Mouse (Mus musculus) hindbrain, embryonic 13.5 days (tissue): ENCODE data around the gene Wfdc16. TPM values are rescaled to one million over a fixed set of nuclear protein-coding genes. Genes with fewer than 3 reads are reported as not detected.
"Not testable (repeated sequence)": the region's sequence is repeated elsewhere in the genome, so short reads cannot be mapped to it uniquely, and the experiment has no call there.

Experiments
- ATAC-seq: fragments of 200-750 bp; cut with Nextera tagmentation; 2 replicates; pipeline ENCODE4 v1.8.0; 2017; ENCODE audit warnings: moderate TSS enrichment; ENCODE audit not compliant: low FRiP score
- H3K27ac ChIP-seq: fragments of 300-500 bp; sonication (generic); 2 replicates; pipeline ENCODE4 v1.5.1; 2015; ENCODE audit warnings: inconsistent platforms, mild to moderate bottlenecking, moderate library complexity
- H3K27me3 ChIP-seq: fragments of 300-500 bp; sonication (generic); 2 replicates; pipeline ENCODE4 v1.6.1; 2015; ENCODE audit warnings: mild to moderate bottlenecking, inconsistent platforms
- H3K36me3 ChIP-seq: fragments of 300-500 bp; sonication (generic); 2 replicates; pipeline ENCODE4 v1.6.1; 2015; ENCODE audit warnings: mild to moderate bottlenecking, inconsistent platforms
- H3K4me1 ChIP-seq: fragments of 300-500 bp; sonication (generic); replicated peaks from 2 replicates; pipeline ENCODE4 v1.6.1; 2015; ENCODE audit warnings: inconsistent platforms
- H3K4me2 ChIP-seq: fragments of 300-500 bp; sonication (generic); 2 replicates; pipeline ENCODE4 v1.6.1; 2015; ENCODE audit warnings: inconsistent platforms, mild to moderate bottlenecking, moderate library complexity
- H3K4me3 ChIP-seq: fragments of 300-500 bp; sonication (generic); 2 replicates; pipeline ENCODE4 v1.5.1; 2015; ENCODE audit warnings: mild to moderate bottlenecking, inconsistent platforms
- H3K9ac ChIP-seq: fragments of 300-500 bp; sonication (generic); 2 replicates; pipeline ENCODE4 v1.6.1; 2015; ENCODE audit warnings: mild to moderate bottlenecking, inconsistent platforms
- H3K9me3 ChIP-seq: fragments of 300-500 bp; sonication (generic); 2 replicates; pipeline ENCODE4 v1.6.1; 2016; ENCODE audit warnings: inconsistent platforms
- WGBS: fragments of 180-500 bp; shearing (Covaris S2); methylation state at CpG from one replicate; pipeline ENCODE4 v1.1.7; 2015; 5-methylcytosine and 5-hydroxymethylcytosine counted together
- polyA plus RNA-seq: library from polyadenylated mRNA; unstranded; fragments of >200 nt; fragmentation: Nextera tagmentation; extraction: Ambion mirVana; gene quantifications from 2 replicates; pipeline ENCODE4 v1.2.1, GENCODE M21; 2015

Gene Wfdc16
- polyA plus RNA-seq, 1 experiment from 2014 or later = not detected

DNA sequence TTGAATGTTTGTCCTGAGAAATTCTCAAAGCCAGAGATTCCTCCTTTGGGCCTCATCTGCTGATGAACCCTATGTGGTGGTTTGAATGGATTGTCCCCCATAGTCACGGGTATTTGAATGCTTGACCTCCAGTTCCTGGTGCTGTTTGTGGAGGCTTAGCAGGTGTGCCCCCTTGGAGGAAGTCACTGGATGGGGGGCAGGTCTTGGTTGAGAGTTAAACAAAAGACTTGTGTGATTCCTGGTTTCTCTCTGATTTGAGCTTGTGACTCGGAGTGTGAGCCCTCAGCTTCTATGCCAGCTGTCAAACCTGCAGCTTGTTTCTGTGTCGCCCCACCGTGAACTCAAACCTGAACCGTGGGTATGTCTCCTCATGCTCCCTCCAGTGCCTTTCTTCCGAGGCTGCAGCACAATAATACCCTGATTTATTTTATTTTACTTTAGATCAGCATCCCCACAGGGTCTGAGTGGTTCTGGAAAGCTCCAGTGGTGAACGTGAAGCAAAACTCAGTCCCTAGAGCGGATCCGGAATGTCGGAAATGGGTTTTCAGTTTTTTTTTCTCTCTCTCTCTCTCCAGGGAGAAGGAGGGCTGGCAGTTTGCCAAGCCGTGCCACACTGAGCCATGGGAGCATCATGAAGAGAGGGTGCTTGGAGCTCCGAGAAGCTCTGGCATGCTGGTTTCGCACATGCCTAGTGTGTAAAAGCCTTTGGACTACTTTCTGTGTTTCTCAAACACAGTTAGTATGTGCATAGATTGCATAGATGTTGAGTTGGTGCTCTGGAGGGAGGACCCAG lies 3.5 kb upstream of the Wfdc16 start:
- Histone ChIP-seq H3K9me3 (no peaks in the 10 kb centered on the region), H3K4me1 (no peaks in the 10 kb centered on the region), H3K36me3 (no peaks in the 10 kb centered on the region), H3K27me3 (no peaks in the 10 kb centered on the region), H3K4me2 (no peak overlapping the region), H3K27ac (no peak overlapping the region), H3K9ac (no peak overlapping the region), H3K4me3 (no peak overlapping the region)
- 78% methylated on average over 13 of the region's 13 CpGs for WGBS
- no peak for ATAC-seq

DNA sequence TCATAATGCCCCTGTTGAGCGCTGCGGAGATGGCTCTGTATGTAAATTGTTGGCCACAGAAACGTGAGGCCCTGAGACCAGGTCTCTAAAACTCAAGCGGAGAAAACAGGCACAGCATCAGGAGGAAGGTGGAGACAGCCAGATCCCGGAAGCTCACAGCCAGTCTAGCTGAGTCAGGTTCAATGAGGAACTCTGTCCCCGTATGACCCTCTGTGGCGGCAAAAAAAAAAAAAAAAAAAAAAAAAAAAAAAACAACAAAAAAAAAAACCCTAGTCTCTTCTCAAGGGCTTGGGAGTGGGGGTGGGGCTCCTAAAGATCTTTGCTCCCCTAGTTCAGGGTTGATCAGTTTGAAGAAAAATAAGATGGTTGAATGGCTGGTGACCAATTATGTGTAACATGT lies 2.5 kb upstream of the Wfdc16 start:
- WGBS = 68% methylated on average over 7 of the region's 7 CpGs
- no peak overlapping the region for H3K4me2 ChIP-seq
- H3K27me3 ChIP-seq = no peaks in the 10 kb centered on the region
- ATAC-seq = no peak
- H3K4me3 ChIP-seq = no peak overlapping the region
- no peaks in the 10 kb centered on the region for H3K9me3 ChIP-seq
- H3K36me3 ChIP-seq = no peaks in the 10 kb centered on the region
- no peak overlapping the region for H3K9ac ChIP-seq
- no peaks in the 10 kb centered on the region for H3K4me1 ChIP-seq
- no peak overlapping the region for H3K27ac ChIP-seq

DNA sequence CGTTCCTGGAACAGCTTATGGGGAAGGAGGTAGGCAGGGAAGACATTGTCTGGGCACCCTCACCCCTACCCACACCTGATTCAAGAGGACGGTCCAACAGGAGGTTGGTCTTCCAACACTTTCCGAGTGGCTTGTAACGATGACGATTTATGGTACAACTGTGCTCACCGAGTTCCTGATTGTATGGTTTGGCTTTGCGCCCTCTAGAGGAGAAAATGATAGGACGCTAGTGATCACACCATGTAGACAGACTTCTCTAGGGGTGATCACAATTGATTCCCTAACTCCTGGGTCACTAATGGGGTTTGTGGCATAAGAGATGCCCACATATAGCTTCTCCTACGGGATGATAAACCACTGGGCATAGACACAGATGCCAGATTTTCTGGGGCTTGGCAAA lies 3.3 kb downstream of the Wfdc16 start:
- no peaks in the 10 kb centered on the region for H3K27me3 ChIP-seq
- 74% methylated on average over 9 of the region's 9 CpGs for WGBS
- no peaks in the 10 kb centered on the region for H3K36me3 ChIP-seq
- no peaks in the 10 kb centered on the region for H3K4me1 ChIP-seq
- no peak for ATAC-seq
- no peak overlapping the region for H3K27ac ChIP-seq
- no peak overlapping the region for H3K4me2 ChIP-seq
- no peaks in the 10 kb centered on the region for H3K9me3 ChIP-seq
- H3K9ac ChIP-seq = no peak overlapping the region
- no peak overlapping the region for H3K4me3 ChIP-seq

DNA sequence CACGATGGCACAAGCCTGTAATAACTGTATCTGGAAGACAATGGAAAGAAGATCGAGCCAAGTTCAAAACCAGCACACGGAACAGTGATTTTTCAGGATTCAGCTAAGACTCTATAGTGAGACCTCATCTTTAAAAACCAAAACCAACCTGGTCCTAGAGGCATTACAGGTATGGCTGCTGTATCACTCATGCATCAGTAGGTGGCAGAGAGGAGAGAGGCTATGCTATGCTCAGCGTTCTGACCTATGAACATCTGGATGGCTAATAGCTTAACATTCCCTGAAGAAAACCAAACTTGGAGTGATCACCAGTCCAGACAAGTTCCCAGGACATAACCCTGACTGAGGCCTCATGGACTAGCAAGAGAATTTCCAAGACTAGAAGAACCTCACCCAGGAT lies 16.8 kb downstream of the Wfdc16 start:
- no peaks in the 10 kb centered on the region for H3K4me1 ChIP-seq
- no peak overlapping the region for H3K27ac ChIP-seq
- no peaks in the 10 kb centered on the region for H3K9me3 ChIP-seq
- no peak overlapping the region for H3K9ac ChIP-seq
- 84% methylated on average over 4 of the region's 4 CpGs for WGBS
- no peak overlapping the region for H3K4me3 ChIP-seq
- ATAC-seq = no peak
- H3K27me3 ChIP-seq = no peaks in the 10 kb centered on the region
- no peaks in the 10 kb centered on the region for H3K36me3 ChIP-seq
- H3K4me2 ChIP-seq = no peak overlapping the region

DNA sequence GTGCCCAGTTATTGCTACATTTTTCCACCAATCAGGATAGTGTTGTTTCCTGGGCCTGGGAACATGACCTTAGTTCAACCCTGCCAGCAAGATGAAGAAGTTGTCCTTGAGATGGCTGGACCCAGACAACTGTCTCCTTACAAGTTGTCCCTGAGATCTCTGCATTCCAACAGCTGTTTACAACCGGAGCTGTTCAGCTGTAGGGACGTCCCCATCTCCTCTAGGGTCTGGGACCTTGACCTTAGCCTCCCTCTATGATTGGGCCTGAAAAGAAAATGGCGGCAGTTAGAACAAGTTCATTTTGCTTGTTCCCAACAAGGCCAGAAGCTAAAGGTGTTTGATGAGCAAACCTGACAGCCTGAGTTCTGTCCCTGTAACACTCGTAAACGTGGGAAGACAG lies 19.5 kb downstream of the Wfdc16 start:
- no peak overlapping the region for H3K4me3 ChIP-seq
- no peak for ATAC-seq
- no peaks in the 10 kb centered on the region for H3K9me3 ChIP-seq
- H3K9ac ChIP-seq = no peak overlapping the region
- H3K36me3 ChIP-seq = no peaks in the 10 kb centered on the region
- H3K4me1 ChIP-seq = no peaks in the 10 kb centered on the region
- no peaks in the 10 kb centered on the region for H3K27me3 ChIP-seq
- 89% methylated on average over 5 of the region's 5 CpGs for WGBS
- no peak overlapping the region for H3K27ac ChIP-seq
- H3K4me2 ChIP-seq = no peak overlapping the region

DNA sequence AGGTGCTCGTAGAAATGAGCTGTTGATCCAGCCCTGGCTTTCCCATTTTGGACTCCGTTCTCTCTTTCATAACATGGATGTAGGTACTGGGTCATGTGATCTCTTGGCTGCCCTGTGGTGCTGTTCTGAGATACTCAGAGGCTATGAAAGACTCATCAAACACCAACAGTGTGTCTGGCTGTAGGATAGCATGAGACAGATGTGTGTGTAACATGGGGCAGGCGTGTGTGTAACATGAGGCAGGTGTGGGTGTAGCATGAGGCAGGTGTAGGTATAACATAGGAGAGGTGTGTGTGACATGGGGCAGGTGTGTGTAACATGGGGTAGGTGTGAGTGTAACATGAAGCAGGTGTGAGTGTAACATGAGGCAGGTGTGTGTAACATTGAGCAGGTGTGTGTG lies 23.2 kb downstream of the Wfdc16 start:
- Histone ChIP-seq H3K36me3 (no peaks in the 10 kb centered on the region), H3K4me1 (no peaks in the 10 kb centered on the region), H3K4me2 (no peak overlapping the region), H3K9me3 (no peaks in the 10 kb centered on the region), H3K9ac (no peak overlapping the region), H3K4me3 (no peak overlapping the region), H3K27me3 (no peaks in the 10 kb centered on the region), H3K27ac (no peak overlapping the region)
- WGBS = 92% methylated on average over 3 of the region's 3 CpGs
- no peak for ATAC-seq

DNA sequence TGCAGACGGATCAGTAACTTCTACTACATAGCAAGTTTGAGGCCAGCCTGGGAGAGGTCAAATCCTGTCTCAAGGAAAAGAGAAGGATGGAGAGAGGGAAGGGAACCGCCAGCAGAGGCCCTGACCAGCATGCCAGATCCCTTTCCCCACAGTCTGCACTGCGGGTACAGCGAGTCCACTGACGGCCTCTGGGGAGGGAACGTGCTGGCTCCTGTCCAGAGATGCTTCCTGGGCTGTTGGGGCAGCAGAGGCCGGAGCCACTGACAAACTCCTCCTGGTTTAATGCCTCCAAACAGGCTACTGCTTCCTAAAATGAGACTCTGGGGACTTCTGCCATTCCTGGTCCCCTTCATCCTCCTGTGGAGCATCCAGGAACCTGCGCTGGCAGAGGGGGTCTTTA lies 25.1 kb downstream of the Wfdc16 start, which contains the start of the genes Wfdc6b and Wfdc8:
Gene Wfdc6b (plus strand): TSS at position 52 of the 400 bp plus-strand sequence.
Gene Wfdc8 (minus strand): TSS at position 156 of the 400 bp plus-strand sequence.
- H3K4me3 ChIP-seq, H3K27ac ChIP-seq, H3K9me3 ChIP-seq, H3K4me1 ChIP-seq, H3K4me2 ChIP-seq, H3K27me3 ChIP-seq, H3K9ac ChIP-seq, H3K36me3 ChIP-seq, ATAC-seq: not testable (repeated sequence)
- 63% methylated on average over 8 of the region's 8 CpGs for WGBS

DNA sequence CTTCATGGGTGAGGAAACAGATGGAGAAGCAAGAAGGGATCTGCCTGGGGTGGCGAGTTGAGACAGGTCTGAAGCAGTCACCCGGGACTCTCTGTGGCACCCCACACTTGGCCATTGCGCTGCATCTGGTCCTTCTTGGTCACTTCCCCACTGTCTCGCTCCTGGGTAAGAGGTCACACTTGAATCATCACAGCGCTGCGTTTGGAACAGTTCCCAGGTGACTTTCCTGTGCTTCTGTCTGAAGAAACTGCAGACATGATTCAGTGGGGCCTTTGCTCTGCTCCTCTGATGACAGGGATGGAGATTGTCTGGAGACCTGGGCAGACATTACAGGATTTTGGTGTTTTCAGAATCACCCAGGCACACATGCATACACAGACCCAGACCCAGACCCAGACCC lies 29.8 kb downstream of the Wfdc16 start:
- Histone ChIP-seq H3K9ac (no peak overlapping the region), H3K9me3 (no peaks in the 10 kb centered on the region), H3K27ac (no peak overlapping the region), H3K4me2 (no peak overlapping the region), H3K4me3 (no peak overlapping the region), H3K36me3 (no peaks in the 10 kb centered on the region), H3K27me3 (no peaks in the 10 kb centered on the region), H3K4me1 (no peaks in the 10 kb centered on the region)
- ATAC-seq = no peak
- WGBS = 83% methylated on average over 6 of the region's 6 CpGs

DNA sequence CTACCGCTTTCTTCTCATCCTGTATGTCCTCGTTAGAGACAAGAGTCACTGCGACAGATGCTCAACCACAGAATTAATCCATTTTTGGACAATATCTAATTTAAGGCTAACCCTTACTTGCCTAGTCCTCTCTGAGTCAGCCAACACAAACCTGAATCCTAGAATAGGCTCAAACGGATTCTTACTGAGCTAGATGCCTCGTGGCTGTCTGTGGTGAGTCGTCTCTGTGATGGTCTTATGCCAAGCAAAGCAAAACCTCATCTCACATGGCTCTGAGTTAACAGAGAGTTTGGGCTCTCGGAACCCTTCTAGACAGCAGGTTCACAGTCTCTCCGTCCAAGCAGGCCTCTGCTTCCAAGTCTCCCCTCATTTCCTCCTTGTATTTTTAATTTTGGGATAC lies 34.2 kb downstream of the Wfdc16 start:
- 93% methylated on average over 8 of the region's 8 CpGs for WGBS
- Histone ChIP-seq H3K4me2 (no peak overlapping the region), H3K36me3 (no peaks in the 10 kb centered on the region), H3K4me3 (no peak overlapping the region), H3K9ac (no peak overlapping the region), H3K27ac (no peak overlapping the region), H3K9me3 (no peaks in the 10 kb centered on the region; the same call in 1 of the 2 replicates), H3K4me1 (no peaks in the 10 kb centered on the region), H3K27me3 (no peaks in the 10 kb centered on the region)
- no peak for ATAC-seq

DNA sequence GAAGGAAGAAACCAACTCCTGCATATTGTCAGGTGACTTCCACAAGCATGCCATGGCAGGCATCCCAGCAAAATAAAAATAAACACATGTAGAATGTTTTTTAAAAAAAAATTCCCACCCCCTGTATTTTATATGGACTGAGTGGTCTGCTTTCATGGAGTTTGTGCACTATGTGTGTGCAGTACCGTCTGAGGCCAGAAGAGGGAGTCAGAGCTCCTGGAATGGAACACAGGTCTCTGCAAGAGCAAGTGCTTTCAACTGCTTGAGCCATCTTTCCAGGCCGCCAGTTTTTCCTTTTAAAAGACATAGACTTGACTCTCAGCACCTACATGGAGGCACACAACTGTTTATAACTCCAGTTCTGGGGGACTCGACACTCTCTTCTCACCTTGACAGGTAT lies 35.1 kb downstream of the Wfdc16 start:
- WGBS = 95% methylated on average over 3 of the region's 3 CpGs
- H3K4me3 ChIP-seq = no peak overlapping the region
- H3K4me1 ChIP-seq = no peaks in the 10 kb centered on the region
- H3K4me2 ChIP-seq = no peak overlapping the region
- H3K27ac ChIP-seq = no peak overlapping the region
- H3K9me3 ChIP-seq = no peaks in the 10 kb centered on the region; the same call in 1 of the 2 replicates
- no peaks in the 10 kb centered on the region for H3K36me3 ChIP-seq
- no peaks in the 10 kb centered on the region for H3K27me3 ChIP-seq
- no peak overlapping the region for H3K9ac ChIP-seq
- ATAC-seq = no peak

DNA sequence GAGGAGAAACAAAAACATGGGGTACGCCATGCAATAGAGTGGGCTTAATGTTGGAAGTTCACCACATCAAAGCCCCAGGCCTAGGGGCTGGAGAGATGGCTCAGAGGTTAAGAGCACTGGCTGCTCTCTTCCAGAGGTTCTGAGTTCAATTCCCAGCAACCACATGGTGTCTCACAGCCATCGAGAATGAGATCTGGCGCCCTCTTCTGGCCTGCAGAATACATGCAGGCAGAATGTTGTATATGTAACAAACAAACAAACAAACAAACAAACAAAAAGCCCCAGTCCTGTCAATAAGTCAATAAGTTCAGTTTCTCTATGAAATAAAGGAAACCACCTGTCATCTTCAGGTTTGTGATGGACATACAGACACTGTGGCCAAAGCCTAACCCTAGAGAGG lies 38.4 kb downstream of the Wfdc16 start:
- Histone ChIP-seq H3K27ac (no peak overlapping the region), H3K36me3 (no peaks in the 10 kb centered on the region), H3K9ac (no peak overlapping the region), H3K4me2 (no peak overlapping the region), H3K4me1 (no peaks in the 10 kb centered on the region), H3K9me3 (no peaks in the 10 kb centered on the region; the same call in 1 of the 2 replicates), H3K4me3 (no peak overlapping the region), H3K27me3 (no peaks in the 10 kb centered on the region)
- 67% methylated on average over 3 of the region's 3 CpGs for WGBS
- no peak for ATAC-seq

DNA sequence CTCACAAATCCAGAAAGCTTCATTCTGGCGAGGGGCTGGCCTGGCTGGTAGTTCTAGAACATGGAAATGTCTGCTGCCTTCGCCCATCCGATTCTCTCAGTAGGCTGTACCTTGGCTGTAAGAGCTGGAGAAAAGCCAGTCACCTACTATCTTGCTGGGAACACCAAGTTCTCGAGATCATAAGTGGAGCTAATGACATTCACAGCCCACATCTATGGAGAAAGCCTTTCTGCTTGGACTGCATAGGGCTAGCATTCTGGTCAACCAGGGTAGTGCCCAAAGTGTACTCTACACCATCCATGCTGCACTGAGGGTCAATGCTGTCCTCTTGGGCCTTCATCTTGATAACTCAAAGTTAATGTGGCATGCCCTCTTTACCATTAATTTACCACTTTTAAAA lies 45.1 kb downstream of the Wfdc16 start, which contains the start of gene Eppin:
Gene Eppin (minus strand): TSS at position 101 of the 400 bp plus-strand sequence.
- no peak within 1 kb of the TSS for H3K4me3 ChIP-seq
- H3K27ac ChIP-seq = no peak within 1 kb of the TSS
- H3K36me3 ChIP-seq = no peaks in the 10 kb centered on the region
- no peaks in the 10 kb centered on the region for H3K9me3 ChIP-seq
- H3K4me1 ChIP-seq = no peaks in the 10 kb centered on the region
- ATAC-seq = no peak
- WGBS = 80% methylated on average over 4 of the region's 4 CpGs
- H3K27me3 ChIP-seq = no peaks in the 10 kb centered on the region
- H3K4me2 ChIP-seq = no peak within 1 kb of the TSS
- H3K9ac ChIP-seq = no peak within 1 kb of the TSS

DNA sequence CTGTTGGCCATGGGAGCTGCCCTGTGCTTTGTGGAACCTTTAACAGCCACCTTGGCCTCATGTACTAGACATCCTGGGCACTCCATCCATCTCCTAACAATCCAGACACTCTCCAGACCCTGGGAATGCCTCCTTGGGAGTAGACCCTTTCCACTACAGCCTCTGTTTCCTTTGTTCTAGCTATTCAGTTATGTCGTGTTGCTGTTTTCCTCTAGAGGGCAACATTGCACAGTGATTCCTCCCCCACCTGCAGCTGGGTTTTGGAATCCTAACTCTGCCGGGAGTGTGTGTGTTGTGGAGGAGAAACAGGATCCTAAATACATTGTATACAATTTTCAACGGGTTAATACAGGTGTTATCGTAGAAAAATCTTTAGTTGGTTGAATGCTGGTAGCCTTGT lies 46.6 kb downstream of the Wfdc16 start:
- WGBS = 8% methylated on average over 4 of the region's 4 CpGs
- H3K4me2 ChIP-seq = no peak overlapping the region
- no peak overlapping the region for H3K4me3 ChIP-seq
- H3K27ac ChIP-seq = no peak overlapping the region
- no peak for ATAC-seq
- H3K27me3 ChIP-seq = no peaks in the 10 kb centered on the region
- H3K9me3 ChIP-seq = no peaks in the 10 kb centered on the region
- H3K4me1 ChIP-seq = no peaks in the 10 kb centered on the region
- no peak overlapping the region for H3K9ac ChIP-seq
- no peaks in the 10 kb centered on the region for H3K36me3 ChIP-seq
